Mouse (Mus musculus): ENCODE measurements at regions not wholly inside any gene's neighbourhood (a gene's known extent, or its start where the extent isn't known, plus 50 kb on each side); places are given as distances from the start of the nearest gene placed in this dataset.
A peak's percentile ranks its signal among the peaks of the same experiment; 100 is the strongest.

DNA sequence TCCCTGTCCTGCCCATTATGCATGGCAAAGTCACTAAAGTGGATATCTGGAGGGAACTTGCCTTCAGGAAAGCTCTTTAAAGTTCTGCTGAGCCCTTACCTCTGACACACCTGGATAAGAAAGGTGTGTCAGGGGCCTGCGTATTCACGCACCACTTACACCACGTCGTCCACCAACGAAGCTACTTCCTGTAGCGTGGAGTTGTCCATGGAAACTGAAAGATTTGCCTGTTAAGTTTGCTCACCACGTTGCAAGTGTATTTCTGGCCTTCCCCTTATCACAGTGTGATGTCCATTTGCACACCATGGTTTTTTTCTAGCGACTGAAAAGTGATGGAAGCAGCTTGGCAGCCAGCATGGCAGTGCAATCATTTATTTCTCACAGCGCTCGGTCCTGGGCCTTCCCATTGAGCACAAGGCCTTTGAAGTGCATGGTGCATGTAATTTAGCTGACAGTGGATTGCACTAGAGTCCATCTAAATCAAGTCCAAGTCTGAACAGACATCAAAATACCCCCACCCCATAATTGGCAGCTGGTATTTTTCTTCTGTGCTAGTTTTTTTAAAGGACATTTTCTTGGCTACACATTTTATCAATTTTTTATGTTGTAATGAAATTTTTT is 210.3 kb downstream of the Nova1 start:
- Histone ChIP-seq H3K9ac (no peak overlapping the region), H3K27ac (ENCODE audit: low read depth) (no peak overlapping the region), H3K36me3 (ENCODE audit: insufficient read depth) (no peaks in the 10 kb centered on the region), H3K9me3 (ENCODE audit: low read depth, low read length) (no peaks in the 10 kb centered on the region), H3K4me3 (ENCODE audit: low read depth, low read length) (no peak overlapping the region), H3K27me3 (ENCODE audit: insufficient read depth, low read length) (no peaks in the 10 kb centered on the region), H3K4me1 (ENCODE audit: insufficient read depth) (no peaks in the 10 kb centered on the region), H3K4me2 (no peak overlapping the region)
- ATAC-seq (ENCODE audit: insufficient read depth) (no peak), DNase-seq (peak; percentile 10)
- 75% methylated on average over 10 of the region's 10 CpGs for WGBS
- TF ChIP-seq CTCF (IDR thresholded peaks at IDR 0.05; ENCODE audit: low read depth) = no peak

DNA sequence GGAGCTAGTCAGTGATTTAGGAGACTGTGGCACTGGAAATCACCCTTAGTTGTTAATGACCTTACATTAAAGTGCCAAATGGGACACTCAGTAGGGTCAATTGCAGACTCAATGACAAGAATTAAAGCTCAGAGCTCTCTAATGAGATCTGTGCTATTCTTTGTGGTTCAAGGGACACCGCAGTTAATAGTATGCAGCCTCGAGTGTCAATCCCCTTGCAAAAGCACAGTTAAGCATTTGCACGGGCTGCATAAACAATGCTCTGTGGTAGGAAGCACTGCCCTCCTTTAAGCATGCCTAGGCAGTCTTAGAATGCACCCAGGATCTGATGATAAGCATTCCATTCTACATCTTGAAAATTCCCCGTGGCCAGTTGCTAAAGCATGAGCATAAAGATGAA is 221.5 kb downstream of the Nova1 start:
- WGBS = 34% methylated on average over 4 of the region's 4 CpGs

DNA sequence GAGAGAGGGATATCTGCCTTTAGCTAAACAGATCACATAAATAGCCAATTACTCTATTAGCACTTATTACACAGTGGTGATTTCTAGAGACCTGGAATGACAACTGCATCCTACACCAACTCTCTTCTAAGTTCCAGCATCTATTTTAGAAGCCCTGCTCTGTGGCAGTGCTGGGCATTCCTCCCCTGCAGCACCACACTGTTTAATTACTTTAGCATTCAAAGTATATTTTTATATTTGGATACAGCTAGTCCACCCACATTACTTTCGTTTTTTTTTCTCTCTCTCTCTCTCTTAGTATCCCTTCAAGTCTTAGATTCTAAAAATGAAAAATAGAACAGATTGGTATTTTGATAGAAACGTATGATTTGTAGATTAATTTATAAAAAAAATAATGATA is 250.1 kb downstream of the Nova1 start:
- Histone ChIP-seq H3K27ac (ENCODE audit: low read depth) (no peak overlapping the region), H3K27me3 (ENCODE audit: insufficient read depth, low read length) (no peaks in the 10 kb centered on the region), H3K4me1 (ENCODE audit: insufficient read depth) (no peaks in the 10 kb centered on the region), H3K9me3 (ENCODE audit: low read depth, low read length) (no peaks in the 10 kb centered on the region), H3K36me3 (ENCODE audit: insufficient read depth) (no peaks in the 10 kb centered on the region), H3K9ac (no peak overlapping the region), H3K4me2 (no peak overlapping the region), H3K4me3 (ENCODE audit: low read depth, low read length) (no peak overlapping the region)
- no peak for ATAC-seq (ENCODE audit: insufficient read depth)
- no peak for DNase-seq
- TF ChIP-seq CTCF (IDR thresholded peaks at IDR 0.05; ENCODE audit: low read depth) = no peak
- WGBS = 68% methylated on average over 2 of the region's 2 CpGs

More for the DNA sequence above, 221.5 kb downstream of the Nova1 start:
- H3K9ac ChIP-seq = no peak overlapping the region
- no peak overlapping the region for H3K27ac ChIP-seq (ENCODE audit: low read depth)
- no peaks in the 10 kb centered on the region for H3K9me3 ChIP-seq (ENCODE audit: low read depth, low read length)
- H3K36me3 ChIP-seq (ENCODE audit: insufficient read depth) = no peaks in the 10 kb centered on the region
- ATAC-seq (ENCODE audit: insufficient read depth) (no peak), DNase-seq (no peak)
- H3K4me2 ChIP-seq = no peak overlapping the region
- H3K4me3 ChIP-seq (ENCODE audit: low read depth, low read length) = no peak overlapping the region
- H3K27me3 ChIP-seq (ENCODE audit: insufficient read depth, low read length) = no peaks in the 10 kb centered on the region
- no peak for TF ChIP-seq CTCF (IDR thresholded peaks at IDR 0.05; ENCODE audit: low read depth)
- no peaks in the 10 kb centered on the region for H3K4me1 ChIP-seq (ENCODE audit: insufficient read depth)

DNA sequence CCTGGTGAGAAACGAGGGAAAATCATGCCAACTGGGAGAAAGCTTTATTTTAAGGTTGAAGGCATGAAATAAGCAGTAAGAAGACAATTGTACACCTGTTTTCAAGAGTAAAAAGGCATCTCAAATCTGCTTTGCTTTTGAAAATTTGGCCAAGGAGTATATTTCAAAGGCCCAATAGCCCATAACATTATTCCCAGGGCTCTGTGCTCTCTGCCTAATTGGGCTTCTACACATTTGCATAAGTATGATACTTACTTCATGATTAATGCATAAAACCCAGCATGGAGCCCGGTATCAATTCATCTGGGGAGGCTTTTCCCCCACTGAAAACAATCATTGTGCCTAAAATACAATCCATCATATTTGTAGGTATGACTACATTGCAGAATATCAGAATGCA is 252.4 kb downstream of the Nova1 start:
- DNase-seq = no peak
- no peak overlapping the region for H3K27ac ChIP-seq (ENCODE audit: low read depth)
- no peak overlapping the region for H3K4me3 ChIP-seq (ENCODE audit: low read depth, low read length)
- no peak overlapping the region for H3K4me2 ChIP-seq
- H3K9ac ChIP-seq = no peak overlapping the region
- H3K9me3 ChIP-seq (ENCODE audit: low read depth, low read length) = no peaks in the 10 kb centered on the region
- no peaks in the 10 kb centered on the region for H3K4me1 ChIP-seq (ENCODE audit: insufficient read depth)
- no peaks in the 10 kb centered on the region for H3K27me3 ChIP-seq (ENCODE audit: insufficient read depth, low read length)
- no peak for ATAC-seq (ENCODE audit: insufficient read depth)
- no peak for TF ChIP-seq CTCF (IDR thresholded peaks at IDR 0.05; ENCODE audit: low read depth)
- WGBS = 55% methylated on average over 2 of the region's 2 CpGs
- no peaks in the 10 kb centered on the region for H3K36me3 ChIP-seq (ENCODE audit: insufficient read depth)

DNA sequence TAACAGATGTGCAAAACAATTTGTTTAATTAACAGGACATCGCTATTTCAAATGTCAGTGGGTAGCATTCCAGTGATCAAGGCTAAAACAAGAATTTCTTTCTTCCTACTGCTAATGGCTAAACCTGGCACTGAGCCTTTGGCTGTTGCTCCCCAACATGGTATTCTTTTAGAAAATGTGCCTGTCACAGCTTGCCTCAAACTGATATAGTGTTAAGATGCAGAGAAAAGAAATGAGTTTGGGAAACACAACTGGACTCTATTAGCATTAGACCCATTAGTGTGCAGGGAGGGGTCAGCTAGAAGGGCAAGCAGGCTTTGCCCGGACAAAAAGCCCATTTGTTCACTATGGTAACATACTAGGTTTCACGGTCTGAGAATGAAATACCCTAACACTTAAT is 297.8 kb downstream of the Nova1 start:
- ATAC-seq (ENCODE audit: insufficient read depth) = no peak
- H3K27me3 ChIP-seq (ENCODE audit: insufficient read depth, low read length) = no peaks in the 10 kb centered on the region
- H3K9me3 ChIP-seq (ENCODE audit: low read depth, low read length) = no peaks in the 10 kb centered on the region
- H3K4me2 ChIP-seq = no peak overlapping the region
- H3K27ac ChIP-seq (ENCODE audit: low read depth) = no peak overlapping the region
- no peak overlapping the region for H3K9ac ChIP-seq
- H3K36me3 ChIP-seq (ENCODE audit: insufficient read depth) = no peaks in the 10 kb centered on the region
- DNase-seq = peak; percentile 5
- H3K4me1 ChIP-seq (ENCODE audit: insufficient read depth) = no peaks in the 10 kb centered on the region
- TF ChIP-seq CTCF (IDR thresholded peaks at IDR 0.05; ENCODE audit: low read depth) = no peak
- no peak overlapping the region for H3K4me3 ChIP-seq (ENCODE audit: low read depth, low read length)
- WGBS = 63% methylated on average over 3 of the region's 3 CpGs

DNA sequence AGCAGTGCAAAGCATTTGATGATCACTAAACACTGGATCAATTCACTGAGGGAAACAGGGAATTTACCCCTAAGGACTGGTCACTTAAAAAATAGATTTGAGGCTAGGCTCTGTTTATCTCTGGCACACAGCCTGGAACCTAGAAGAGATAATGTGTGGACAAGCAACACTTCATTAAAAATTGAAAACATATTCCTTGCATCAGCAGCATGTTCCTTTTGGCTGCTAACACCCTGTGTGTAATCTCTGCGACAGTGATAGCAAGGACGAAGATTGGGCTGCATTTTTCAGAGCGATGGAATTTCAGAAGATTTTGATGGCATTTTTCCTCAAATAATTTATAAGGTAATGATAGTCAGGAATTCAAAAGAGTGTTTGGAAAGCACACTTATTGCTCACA is 310.9 kb downstream of the Nova1 start:
- 43% methylated on average over 3 of the region's 3 CpGs for WGBS
- peak; percentile 80 for DNase-seq

DNA sequence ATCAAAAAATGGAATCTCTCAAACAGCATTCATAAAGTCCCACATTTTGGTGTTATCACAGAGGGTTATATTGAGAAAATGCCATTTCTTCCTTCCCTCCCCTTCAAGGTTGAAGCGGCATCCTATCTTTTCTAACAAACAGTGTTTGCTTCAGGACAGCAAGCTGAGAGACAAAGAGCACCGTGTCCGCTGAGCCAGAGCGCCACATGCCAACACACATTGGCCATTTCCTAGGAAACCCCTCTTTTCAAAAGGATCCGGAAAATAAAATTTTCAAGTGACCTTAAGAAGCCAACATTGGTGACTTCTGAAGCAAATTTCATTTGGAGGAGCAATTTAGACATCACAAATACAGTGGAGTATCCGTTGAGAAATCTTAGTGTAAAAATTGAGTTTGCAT is 326.3 kb downstream of the Nova1 start:
- TF ChIP-seq CTCF (IDR thresholded peaks at IDR 0.05; ENCODE audit: low read depth) = no peak
- WGBS = 84% methylated on average over 6 of the region's 6 CpGs
- H3K4me3 ChIP-seq (ENCODE audit: low read depth, low read length) = no peak overlapping the region
- no peaks in the 10 kb centered on the region for H3K9me3 ChIP-seq (ENCODE audit: low read depth, low read length)
- no peaks in the 10 kb centered on the region for H3K36me3 ChIP-seq (ENCODE audit: insufficient read depth)
- H3K27me3 ChIP-seq (ENCODE audit: insufficient read depth, low read length) = no peaks in the 10 kb centered on the region
- DNase-seq = no peak
- no peak for ATAC-seq (ENCODE audit: insufficient read depth)
- H3K4me2 ChIP-seq = no peak overlapping the region
- no peaks in the 10 kb centered on the region for H3K4me1 ChIP-seq (ENCODE audit: insufficient read depth)
- H3K27ac ChIP-seq (ENCODE audit: low read depth) = no peak overlapping the region
- H3K9ac ChIP-seq = no peak overlapping the region

More for the DNA sequence above, 310.9 kb downstream of the Nova1 start:
- Histone ChIP-seq H3K4me2 (no peak overlapping the region), H3K27ac (ENCODE audit: low read depth) (no peak overlapping the region), H3K36me3 (ENCODE audit: insufficient read depth) (no peaks in the 10 kb centered on the region), H3K9ac (no peak overlapping the region), H3K9me3 (ENCODE audit: low read depth, low read length) (no peaks in the 10 kb centered on the region), H3K27me3 (ENCODE audit: insufficient read depth, low read length) (no peaks in the 10 kb centered on the region), H3K4me1 (ENCODE audit: insufficient read depth) (no peaks in the 10 kb centered on the region), H3K4me3 (ENCODE audit: low read depth, low read length) (no peak overlapping the region)
- no peak for TF ChIP-seq CTCF (IDR thresholded peaks at IDR 0.05; ENCODE audit: low read depth)
- peak; percentile 87 for ATAC-seq (ENCODE audit: insufficient read depth)

DNA sequence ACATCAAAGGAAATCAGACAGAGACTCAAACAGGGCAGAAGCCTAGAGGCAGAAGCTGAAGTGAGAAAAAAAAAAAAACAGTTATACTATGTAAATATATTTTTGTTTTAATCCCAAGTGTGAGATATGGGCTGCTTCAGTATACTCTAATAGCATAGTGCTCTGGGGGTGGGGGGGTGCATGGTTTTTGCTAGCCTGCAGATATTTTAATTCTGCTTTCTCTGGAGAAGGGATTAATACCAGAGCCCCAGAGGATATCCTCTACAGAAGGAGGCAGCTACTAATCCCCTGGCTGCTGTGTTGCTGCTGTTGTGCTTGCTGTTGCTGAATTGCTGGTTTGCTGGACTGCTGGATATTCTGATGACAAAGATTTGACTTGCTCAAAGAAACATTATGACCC is 367.8 kb downstream of the Nova1 start:
- TF ChIP-seq CTCF (IDR thresholded peaks at IDR 0.05; ENCODE audit: low read depth) = no peak
- Histone ChIP-seq H3K4me3 (ENCODE audit: low read depth, low read length) (no peak overlapping the region), H3K9me3 (ENCODE audit: low read depth, low read length) (no peaks in the 10 kb centered on the region), H3K36me3 (ENCODE audit: insufficient read depth) (no peaks in the 10 kb centered on the region), H3K4me1 (ENCODE audit: insufficient read depth) (no peaks in the 10 kb centered on the region), H3K27ac (ENCODE audit: low read depth) (no peak overlapping the region), H3K27me3 (ENCODE audit: insufficient read depth, low read length) (no peaks in the 10 kb centered on the region), H3K4me2 (no peak overlapping the region), H3K9ac (no peak overlapping the region)
- ATAC-seq (ENCODE audit: insufficient read depth) = no peak
- DNase-seq = no peak

All from lung, embryonic 14.5 days (tissue).